Mouse (Mus musculus) right cerebral cortex, adult 2 months (tissue): ENCODE measurements at regions not wholly inside any gene's neighbourhood (a gene's known extent, or its start where the extent isn't known, plus 50 kb on each side); places are given as distances from the start of the nearest gene placed in this dataset.
A peak's percentile ranks its signal among the peaks of the same experiment; 100 is the strongest.

Experiments
- DNase-seq, 2 experiments: peaks; one replicate each; pipeline ENCODE4 v3.0.0; 2021 to 2022; ENCODE audit warnings: low spot score in 2 of 2

DNA sequence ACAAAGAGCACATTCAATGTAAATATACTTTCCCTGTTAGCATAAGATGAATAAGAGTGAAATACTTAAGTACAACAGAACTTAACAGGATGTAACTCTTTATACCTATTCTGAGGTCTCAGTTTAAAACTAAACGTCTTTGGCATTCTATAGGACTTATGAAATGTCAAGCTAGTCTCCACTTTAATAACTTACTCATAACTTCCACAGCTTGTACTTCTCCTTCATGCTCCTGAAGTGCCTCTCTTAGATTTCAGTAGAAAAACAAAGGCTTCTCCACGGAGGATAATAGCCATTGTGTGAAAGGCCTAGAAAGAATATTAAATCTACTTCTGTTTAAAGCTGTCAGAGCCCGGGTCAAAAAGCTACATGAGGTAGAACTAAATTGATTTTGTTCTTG, 117.9 kb upstream of the Kynu start:
- DNase-seq, result no peak

DNA sequence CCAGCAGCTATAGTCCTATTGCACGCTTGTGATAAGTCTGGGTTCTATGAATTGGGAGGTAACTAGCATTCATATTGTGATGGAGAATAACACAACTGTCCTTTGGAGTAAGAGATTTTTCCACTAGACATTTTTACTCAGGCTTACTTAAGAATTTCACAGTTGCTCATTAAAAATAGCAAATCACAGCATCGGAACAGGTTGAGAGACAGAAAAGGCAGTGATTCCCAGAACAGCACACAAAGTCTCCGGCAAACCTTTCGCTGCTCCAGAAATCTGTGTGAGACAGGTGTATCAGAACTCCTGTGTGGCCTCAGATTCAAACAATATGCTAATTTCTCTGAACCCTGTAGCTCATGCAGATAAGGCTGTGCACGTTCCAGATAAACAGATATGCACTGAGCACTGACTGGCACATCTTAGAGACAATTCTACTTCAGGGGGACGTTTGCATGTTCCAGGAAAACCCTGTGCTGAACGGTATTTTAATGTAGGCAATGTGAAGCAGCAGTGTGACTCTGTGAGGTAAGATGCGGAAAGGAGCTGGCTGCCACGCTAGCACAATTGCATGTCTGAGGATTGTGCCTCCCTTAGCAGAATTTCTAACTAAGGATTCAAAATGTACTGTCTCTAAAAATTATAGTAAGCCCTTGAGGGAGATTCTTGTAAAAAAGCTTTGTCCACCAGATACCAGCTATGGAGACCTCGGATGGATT, 99.8 kb upstream of the Kynu start:
- peak; percentile 15 to 30 for DNase-seq

DNA sequence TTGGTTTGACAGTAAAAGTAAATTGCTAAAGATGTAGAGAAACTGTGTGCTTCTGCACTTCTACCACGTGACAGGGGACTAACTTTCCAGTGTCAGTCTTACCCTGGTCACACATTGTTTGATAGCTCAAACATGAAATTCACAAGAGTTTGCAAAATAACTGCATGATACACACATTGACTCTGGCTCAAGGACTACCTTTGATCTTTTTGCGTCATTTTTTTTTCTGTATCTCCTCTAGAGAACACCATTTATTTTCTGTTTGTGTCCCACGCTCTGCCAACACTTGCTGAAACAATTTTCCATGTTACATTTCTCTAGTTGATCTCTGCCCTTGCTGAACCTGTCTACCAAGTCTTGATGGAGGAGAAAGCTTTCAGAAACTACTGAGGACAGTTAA, 86.0 kb upstream of the Kynu start:
- DNase-seq, result no peak

DNA sequence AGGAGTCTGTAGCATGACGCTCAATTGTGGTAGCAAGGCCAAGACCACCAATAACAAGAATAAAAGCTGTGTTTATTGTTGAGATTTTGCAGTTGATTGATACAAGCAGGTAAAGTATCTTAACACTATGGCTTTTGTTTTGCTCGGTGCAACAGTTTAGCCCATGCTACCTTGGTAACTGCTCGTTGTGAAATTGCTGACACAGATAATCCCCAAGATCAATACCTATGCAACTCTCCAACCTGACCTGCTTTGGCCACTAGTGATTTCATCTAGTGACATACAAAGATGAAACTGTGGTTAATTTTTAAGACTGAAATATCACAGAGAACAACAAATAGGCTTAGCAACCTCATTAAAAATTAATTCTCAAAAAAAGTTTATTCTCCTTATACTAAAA, 85.2 kb upstream of the Kynu start:
- DNase-seq, result no peak

DNA sequence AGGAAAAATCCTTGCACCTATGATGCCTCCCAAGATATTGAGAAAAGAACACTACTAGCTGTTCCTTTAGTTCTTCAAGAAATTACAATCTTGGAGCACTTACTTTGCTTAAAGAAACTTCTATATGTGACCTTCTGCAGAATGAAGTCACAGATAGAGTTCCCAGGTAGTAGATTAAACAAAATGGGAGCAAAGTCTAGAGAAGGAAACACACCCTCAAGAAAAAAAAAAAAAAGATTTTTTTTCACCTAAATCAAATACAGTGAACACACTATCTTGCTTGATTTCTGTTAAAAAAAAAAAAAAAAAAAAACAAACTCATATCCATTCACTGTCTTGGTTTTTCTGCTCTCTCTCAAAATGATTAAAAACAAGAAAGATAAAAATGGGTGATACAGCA, 76.6 kb upstream of the Kynu start:
- no peak for DNase-seq

DNA sequence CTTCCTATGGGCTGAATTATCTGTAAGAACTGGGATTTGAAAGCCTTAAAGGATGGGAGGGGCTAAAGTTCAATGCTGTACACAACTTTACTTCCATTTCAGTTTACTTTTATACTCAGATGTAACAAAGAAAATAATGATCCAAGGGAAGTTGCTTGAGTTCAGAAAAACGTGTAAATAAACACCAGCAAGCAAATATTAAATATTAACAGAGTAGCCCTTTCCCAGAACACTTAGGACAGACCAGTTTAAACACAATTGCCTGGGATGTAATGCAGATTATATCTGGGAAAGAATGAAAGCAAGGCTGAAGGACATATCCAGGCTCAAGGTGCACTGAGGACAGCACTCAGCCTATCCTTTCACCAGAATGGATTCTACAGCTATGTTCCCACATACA, 75.3 kb upstream of the Kynu start:
- no peak for DNase-seq
